Mouse (Mus musculus): ENCODE data around the gene Ptrh1.

Ptrh1 gene

DNA sequence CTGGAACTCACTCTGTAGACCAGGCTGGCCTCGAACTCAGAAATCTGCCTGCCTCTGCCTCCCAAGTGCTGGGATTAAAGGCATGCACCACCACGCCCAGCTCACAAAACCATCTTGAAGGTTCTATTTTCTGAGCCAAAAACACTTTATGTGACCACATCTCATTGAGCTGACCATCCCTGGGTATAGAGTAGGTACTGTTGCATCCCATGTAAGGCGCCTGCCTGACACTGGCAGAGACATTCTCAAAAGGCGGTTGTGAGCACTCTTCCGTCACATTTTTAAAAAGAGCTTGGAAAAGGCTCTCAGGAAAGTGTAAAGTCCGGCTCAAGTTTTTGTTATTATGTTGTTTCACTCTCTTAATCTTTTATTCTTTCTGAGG lies 18.9 kb upstream of the Ptrh1 start:
- in situ Hi-C loops (cut with MboI): loop anchor here (5.0 kb wide), 1 partner anchor 44 kb away; the partner anchor contains the start of gene Cdk9

DNA sequence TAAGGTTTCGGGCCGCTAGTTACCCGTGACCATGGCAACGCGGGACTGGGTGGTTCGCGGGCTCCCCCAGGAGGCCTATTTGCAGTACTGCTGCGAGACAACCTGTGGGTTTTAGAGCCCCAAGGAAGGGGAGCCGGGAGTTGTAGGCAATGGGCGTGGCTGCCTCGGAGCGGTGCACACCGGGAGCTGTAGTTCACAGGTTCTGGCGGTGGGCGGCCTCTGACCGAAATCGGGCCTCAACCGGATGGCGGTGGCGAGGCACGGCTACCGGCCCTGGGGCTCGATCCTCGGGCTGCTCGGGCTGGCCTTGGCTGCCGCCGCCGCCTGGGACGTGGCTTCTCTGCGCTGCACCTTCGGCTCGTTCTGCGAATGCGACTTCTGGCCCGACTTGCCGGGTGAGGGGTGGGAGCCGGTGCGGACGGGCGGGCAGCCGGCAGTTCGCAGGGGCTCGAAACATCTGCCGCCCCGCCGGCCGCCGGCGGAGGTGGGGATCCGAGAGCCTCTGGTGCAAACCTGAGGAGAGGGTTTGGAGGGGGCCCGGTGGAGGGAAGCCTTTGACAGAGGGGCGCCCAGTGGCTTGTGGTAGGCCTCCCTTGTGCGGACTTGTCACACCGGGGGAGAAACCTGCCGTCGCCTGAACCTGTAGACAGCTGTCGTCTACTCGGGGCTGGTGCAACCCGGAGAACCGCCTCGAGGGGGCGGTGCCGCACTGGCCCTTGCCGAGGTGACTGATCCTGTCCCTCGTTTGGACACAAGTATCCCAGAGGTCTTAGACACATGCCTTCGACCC lies 18.3 kb upstream of the Ptrh1 start, which contains the start of gene Tor2a:
Gene Tor2a, plus strand, starts transcription at position 179 of the 790 bp plus-strand sequence.
- in situ Hi-C loops (cut with MboI): loop anchor here (5.0 kb wide), 1 partner anchor 45 kb away; the partner anchor contains the start of gene Cdk9

DNA sequence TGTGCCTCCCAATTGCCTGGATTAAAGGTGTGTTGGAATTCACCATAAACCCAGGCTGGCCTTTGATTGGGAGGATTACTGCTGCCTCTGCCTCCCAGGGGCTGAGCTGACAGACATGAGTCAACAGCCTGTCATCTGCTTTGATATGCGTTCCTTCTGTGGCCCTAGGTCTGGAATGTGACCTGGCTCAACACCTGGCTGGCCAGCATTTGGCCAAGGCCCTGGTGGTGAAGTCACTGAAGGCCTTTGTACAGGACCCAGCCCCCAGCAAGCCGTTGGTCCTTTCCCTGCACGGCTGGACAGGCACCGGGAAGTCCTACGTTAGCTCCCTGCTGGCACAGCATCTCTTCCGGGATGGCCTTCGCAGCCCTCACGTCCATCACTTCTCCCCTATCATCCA lies 17.1 kb upstream of the Ptrh1 start:
- in situ Hi-C loops (cut with MboI): loop anchor here (5.0 kb wide), 1 partner anchor 46 kb away; the partner anchor contains the start of gene Cdk9

DNA sequence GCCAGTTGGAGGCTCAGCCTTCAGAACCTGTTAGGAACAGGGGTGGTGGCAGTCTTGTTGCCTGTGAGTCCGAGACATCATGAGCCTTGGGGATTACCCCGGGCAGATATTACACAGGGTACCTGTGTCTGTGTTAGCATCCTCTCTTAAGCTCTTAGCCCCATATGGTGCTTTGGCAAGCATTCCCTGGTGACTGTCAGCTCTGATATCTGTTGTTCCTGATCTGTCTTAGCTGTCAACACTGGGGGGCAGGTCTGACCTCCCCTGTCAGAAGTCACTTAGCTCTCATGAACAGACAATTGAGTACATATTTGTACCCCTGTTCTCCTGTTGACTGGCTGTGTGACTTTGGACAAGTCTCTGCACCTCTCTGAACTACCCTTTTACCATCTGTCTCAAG lies 16.6 kb upstream of the Ptrh1 start:
- in situ Hi-C loops (cut with MboI): loop anchor here (5.0 kb wide), 1 partner anchor 47 kb away; the partner anchor contains the start of gene Cdk9

DNA sequence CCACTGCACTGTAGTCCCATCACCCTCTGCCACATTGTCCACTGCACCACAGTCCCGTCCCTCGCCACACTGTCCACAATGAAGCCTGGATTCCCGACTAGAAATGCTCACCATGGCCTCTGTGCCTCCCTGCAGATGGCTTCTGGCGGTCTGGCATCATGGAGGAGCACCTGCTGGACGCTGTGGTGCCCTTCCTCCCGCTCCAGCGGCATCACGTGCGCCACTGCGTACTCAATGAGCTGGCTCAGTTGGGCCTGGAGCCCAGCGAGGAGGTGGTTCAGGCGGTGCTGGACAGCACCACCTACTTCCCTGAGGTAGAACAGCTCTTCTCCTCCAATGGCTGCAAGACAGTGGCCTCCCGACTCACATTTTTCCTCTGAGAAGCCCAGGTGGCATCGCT lies 14.2 kb upstream of the Ptrh1 start:
- in situ Hi-C loops (cut with MboI): no loop called here

DNA sequence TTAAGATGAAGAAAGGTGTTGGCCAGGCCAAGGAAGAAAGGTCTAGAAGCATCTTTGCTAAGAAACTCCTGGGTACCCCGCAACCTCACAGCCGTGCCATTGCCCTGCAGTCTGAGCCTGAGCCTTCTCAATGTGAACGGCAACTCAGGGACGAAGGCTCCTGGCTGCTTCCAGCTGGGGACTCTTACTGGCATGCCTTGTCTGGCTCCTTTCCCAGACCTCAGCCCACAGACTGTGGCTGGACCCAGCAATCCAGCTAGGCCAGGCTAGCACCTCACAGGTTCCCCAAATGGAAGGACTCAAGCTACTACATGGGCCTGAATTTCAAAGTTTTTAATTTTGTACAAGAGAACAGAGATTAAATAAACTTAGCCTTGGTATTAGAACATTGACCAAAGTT lies 13.7 kb upstream of the Ptrh1 start:
- in situ Hi-C loops (cut with MboI): no loop called here

DNA sequence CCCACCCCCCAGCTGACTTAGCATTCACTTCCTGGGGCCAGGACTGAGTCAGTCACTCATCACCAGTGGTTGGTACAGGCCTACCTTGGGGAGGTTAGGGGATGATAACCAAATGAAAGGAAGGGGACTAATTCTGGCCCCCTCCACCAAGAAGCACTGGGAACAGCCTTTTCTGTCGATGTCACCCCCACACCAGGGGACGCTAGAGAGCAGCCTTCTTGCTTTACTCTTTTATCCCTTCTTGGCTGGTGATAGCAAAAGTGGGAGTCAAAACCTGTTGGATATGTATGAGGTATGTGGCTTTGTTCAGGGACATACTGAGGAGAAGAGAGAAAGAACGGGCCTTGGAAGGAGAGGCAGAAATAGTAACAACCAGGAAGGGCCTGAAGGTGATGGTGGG lies 12.2 kb upstream of the Ptrh1 start:
- in situ Hi-C loops (cut with MboI): no loop called here

DNA sequence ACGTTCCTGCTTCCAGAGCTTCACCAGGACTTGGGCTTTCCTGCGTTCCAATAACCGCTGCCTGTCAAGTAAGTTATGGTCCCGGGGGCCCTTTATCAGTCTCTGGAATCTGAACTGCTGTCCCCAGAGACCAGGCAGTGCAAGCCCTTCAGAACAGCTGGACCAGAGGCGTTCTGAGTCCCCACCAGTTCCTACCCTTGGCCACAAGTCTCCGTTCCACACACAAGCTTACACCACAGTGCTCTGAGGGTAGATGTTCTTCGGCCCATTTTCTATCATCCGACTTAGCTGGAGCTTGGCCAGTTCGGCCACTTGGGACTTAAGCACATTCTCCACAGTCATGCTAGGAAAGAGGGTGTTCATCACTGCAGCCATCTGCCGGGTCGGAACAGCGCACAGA lies 8.3 kb upstream of the Ptrh1 start:
- in situ Hi-C loops (cut with MboI): no loop called here

DNA sequence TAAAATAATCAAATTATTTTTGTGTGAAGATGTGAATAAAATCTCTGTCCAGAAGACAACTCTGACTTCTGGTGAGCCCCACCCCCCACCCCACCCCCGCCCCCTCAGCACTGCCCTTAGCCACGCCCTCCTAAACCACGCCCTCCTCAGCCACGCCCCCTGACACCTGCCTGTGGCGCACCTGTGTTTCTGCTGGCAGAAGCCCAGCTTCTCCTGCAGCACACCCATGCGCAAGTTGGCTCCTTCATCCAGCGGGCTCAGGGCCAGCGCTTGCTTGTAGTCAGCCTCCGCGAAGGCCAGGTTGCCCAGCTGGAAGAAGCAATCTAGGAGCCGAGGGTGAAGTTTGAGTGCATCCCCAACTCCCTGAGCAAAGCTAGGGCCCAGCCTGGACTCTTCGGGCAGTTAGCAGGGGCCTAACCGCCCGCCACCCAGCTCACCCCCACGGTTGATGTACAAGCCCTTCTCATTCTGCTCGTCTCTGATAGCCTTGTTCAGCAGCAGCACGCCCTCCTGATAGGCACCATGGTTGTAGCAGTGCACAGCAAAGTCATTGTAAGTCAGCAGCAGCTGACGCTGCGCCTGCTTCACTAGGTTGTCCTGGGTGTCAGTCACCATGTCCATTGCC lies 6.8 kb upstream of the Ptrh1 start:
- in situ Hi-C loops (cut with MboI): no loop called here

DNA sequence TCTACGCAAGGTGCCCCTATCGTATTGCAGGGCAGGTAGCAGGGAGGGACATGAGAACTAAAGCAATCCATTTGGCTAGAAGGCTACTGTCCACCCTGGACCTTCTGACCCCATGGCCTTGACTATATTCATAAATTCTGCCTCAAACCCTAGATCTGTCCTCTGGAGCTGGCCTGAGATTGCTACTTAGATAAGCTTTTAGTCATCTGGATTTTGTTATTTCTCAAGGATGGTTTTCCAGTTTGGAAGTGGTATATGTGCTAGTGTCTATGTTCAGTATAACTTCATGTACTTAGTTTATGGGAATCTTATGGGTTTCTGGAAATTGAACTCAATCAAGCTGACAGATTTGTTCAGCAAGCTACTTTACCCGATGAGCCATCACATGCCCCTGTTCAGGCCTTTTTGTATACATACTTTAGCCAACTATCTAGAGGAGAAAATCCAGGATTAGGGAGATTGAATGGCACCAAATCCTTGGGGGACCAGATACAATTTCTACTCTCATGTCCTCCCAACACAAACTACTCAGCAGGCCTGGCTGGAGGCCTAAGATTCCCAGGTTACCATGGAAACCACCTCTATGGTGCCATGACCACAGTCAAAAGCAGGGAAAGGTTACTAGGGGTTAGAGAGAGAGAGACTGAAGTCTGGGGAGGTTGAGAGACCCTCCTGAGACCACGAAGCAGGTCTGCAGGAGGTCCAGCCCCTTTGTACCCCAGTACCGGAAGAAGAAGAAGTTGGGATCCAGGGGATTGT lies 6.1 kb upstream of the Ptrh1 start:
- in situ Hi-C loops (cut with MboI): no loop called here

DNA sequence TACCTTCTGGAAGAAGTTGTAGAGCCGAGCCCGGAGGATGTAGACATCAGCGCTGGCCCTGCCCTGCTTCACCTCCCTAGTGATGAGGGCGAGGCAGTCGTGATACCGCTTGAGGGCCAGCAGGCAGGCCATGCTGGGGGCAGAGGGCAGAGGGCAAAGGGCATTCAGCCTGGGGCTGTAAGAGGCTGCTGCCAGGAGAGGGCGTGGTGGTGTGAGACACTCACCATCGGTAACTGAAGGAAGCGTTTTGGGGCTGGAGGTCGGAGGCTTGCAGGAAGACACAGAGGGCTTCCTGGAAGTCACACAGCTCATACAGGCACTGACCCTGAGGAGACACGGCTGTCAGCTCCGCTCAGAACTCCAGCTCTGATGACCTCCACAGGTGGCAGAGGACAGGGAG lies 3.7 kb upstream of the Ptrh1 start:
- in situ Hi-C loops (cut with MboI): no loop called here

DNA sequence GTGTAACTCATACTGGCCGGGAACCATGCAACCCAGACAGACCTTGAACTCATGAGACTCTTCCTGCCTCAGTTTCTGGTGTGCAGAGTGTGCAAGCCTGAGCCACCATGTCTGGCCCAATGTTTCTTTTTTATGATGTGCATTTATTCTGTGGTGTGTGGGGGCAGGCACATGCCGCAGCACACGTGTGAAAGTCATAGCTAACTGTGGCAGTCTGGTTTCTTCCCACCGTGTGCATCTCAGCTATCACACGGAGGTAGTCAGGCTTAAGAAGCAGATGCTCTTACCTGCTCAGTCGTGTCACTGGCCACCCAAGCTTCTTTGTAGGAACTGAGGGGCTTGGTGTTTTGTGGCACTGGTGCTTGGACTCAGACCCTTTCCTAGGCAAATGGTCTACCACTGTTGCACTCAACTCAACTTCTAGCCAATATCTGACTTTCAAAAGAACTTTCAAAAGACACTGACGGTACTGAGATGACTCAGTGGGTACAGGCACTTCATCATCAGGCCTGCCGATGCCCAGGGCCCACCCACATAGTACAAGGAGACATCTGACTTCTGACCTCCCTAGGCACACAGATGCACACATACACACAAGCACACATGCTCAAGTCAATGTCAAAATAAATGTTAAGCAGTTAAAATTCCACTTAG lies 2.8 kb upstream of the Ptrh1 start:
- in situ Hi-C loops (cut with MboI): no loop called here

DNA sequence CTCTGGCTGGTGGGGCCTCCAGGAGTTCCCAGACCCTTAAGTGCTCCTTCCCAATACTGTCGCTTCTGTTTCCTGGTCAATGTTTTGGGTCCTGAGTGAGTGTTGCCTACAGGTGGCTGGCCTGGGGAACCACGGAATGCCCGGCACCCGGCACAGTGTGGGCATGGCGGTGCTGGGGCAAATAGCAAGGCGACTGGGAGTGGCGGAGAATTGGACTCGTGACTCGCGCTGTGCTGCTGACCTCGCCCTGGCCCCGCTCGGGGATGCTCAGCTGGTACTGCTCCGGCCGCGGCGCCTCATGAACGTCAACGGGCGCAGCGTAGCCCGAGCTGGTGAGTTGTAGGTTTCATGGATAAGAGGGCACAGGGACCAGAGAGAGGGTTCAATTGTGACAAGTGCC lies 606 bp downstream of the Ptrh1 start:
- in situ Hi-C loops (cut with MboI): no loop called here

DNA sequence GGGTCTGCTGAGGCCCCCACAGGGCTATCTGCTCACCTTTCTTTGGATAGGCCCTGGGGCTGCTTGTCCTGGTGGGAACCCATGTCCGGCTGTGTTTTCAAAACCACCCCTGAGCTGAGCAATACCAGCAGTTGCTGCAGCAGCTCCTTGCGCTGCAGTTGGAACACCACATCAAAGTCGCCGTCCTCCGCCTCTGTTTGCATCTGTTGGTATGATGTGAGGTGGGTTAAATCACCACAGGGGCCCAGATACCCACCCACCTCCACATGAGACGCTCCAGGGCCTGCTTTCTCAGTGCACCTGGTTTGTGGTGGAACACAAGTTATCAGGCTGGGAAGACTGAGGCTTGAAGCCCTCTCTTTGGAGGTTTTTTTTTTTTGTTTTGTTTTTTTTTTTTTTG lies 2.5 kb downstream of the Ptrh1 start:
- in situ Hi-C loops (cut with MboI): no loop called here

DNA sequence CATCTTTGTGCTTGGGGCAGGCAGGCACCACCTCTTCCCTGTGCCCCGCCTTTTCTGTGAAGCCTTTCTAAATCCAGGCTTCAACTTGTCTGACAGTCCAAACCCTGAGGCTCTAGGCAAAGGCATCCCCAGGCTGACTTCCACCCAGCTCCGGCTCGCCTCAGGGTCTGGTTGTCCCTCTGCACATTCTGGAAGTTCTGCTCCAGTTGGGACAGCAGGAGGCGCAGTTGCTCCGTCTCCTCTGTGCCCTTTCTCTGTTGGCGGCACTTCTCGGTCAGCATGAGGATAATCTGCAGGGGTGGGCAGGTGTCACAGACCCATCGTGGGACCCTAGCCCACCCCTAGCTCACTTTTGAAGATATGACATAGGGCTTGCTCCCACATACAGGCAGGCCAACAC lies 3.5 kb downstream of the Ptrh1 start:
- in situ Hi-C loops (cut with MboI): no loop called here

DNA sequence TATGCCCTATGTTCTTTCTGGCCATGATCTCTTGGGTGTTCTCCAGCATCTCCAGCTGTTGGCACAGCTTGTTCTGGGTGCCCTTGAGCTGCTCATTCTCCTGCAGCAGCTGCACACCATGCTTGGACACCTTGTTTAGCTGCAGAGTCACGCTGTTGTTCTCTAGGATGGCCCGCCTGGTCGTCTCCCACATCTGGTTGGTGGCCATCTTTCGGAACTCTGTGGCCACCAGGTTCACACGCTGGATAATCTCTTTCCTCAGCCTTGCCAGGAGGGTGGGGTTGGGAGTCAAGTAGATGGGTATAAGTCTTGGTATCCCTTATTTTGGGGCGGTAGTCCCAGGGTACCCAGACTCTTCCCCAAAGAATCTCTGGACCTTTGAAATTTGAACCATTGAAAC lies 4.1 kb downstream of the Ptrh1 start:
- in situ Hi-C loops (cut with MboI): no loop called here

DNA sequence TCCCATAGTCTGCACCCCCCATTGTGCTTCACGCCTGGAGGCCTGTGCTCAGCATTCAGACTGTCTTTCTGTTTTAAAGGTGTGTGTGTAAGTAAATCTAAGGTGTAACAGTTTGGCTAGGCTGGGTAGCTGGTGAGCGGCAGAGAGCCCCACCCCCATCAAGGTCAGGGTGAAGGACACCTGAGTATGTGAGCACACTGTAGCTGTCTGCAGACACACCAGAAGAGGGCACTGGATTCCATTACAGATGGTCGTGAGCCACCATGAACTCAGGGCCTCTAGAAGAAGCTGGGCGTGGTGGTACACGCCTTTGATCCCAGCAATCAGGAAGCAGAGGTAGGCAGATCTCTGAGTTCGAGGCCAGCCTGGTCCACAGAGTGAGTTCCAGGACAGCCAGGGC lies 6.1 kb downstream of the Ptrh1 start:
- in situ Hi-C loops (cut with MboI): no loop called here

DNA sequence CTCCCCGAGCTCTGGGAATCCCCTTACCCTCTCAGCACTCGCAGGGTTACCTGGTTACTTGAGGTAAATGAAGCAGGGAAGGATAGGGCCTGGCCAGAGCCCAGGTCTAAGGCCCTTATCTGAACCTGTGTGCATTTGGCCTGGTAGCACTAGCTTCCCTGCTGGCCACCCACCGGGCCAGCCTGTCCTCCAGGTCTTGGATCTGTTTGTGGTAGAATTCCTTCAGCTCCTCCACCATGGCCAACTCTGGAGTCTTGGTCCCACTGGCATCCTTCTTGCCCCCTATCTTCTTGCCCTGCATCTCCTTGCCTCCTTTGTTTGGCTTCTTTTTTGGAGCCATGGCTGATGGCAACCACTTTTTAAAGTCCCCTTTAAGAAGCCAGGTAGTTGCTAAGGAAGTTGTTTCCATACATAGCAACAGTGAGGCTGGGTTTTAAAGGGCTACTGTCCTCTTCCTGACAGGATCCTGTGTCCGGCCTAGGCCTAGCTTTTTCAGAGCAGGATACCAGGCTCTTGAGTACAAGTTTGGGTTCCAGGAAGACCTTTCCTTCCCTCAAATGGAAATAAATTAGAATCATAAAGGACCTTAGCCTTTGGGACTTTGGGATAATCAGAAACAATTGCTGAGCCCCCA lies 8.6 kb downstream of the Ptrh1 start, which contains the start of gene Cfap157:
Gene Cfap157, minus strand, starts transcription at position 381 of the 634 bp plus-strand sequence.
- in situ Hi-C loops (cut with MboI): no loop called here

DNA sequence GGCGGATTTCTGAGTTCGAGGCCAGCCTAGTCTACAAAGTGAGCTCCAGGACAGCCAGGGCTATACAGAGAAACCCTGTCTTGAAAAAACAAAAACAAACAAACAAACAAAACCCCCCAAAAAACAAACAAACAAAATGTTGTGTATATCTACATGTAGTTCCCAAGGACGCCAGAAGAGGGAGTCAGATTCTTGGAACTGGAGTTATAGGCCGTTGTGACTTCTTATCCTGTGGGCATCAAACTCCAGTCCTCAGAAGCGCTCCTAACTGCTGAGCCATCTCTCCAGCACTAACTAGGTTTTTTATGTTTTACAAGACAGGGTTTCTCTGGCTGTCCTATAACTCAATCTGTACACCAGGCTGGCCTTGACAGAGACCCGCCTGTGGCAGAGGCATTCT lies 11.6 kb downstream of the Ptrh1 start:
- in situ Hi-C loops (cut with MboI): no loop called here

DNA sequence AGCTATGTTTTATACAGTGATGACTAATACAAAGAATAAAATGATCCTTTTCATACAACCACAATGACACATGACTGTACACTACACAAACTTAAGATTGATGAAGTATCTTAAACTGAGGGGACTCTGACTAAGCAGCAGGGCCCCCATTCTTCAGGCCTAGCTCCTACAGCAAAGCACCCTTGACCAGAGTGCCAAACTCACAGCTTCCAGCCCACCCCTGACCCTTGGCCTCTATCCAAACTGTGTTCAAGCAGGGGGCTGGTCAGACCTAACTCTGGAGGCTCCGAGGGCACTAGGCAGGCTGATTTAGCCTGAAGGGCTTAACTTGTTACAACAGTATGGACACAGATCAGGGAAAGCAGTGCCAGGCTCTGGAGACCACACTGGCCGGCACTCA lies 13.0 kb downstream of the Ptrh1 start:
- in situ Hi-C loops (cut with MboI): no loop called here

DNA sequence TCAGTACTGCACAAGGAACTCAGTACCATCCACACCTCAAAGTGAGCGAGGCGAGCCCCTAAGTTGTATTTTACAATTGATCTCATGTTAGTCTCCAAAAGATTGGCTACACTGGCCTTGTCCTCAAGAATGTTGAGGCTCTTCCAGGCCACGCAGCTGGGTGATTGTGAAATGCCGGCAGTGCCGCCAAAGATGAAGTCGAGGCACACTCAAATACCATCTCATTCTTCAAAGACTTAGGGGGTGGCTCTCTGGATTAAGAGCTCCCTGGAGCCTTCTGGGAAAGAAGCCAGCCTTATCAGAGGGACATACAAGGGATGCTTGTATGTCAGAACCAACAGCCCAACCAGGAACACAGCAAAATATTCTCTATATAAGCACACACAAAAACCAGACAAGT lies 15.7 kb downstream of the Ptrh1 start:
- in situ Hi-C loops (cut with MboI): no loop called here
